Mouse (Mus musculus) cerebellum, adult 2 months (tissue): ENCODE data around the gene Ggps1. TPM values are rescaled to one million over a fixed set of nuclear protein-coding genes. Genes with fewer than 3 reads are reported as not detected.
"Not testable (repeated sequence)": the region's sequence is repeated elsewhere in the genome, so short reads cannot be mapped to it uniquely, and the experiment has no call there.

Experiments
- DNase-seq, 2 experiments: peaks; one replicate each; pipeline ENCODE4 v3.0.0; 2021
- H3K27ac ChIP-seq: fragments of 200-500 bp; 2 replicates; pipeline ENCODE4 v1.5.1; 2012; ENCODE audit warnings: low read length, control low read depth, inconsistent platforms; ENCODE audit not compliant: insufficient read depth
- H3K27me3 ChIP-seq: fragments of 200-500 bp; 2 replicates; pipeline ENCODE4 v1.6.1; 2012; ENCODE audit warnings: inconsistent platforms, mild to moderate bottlenecking, low read length, moderate library complexity; ENCODE audit not compliant: control insufficient read depth, insufficient read depth
- H3K4me1 ChIP-seq: fragments of 200-500 bp; 2 replicates; pipeline ENCODE4 v1.6.1; 2011; ENCODE audit warnings: low read length; ENCODE audit not compliant: control insufficient read depth, insufficient read depth
- H3K4me3 ChIP-seq: fragments of 200-500 bp; replicated peaks from 2 replicates; pipeline ENCODE3; 2011; ENCODE audit warnings: mild to moderate bottlenecking, low read depth, low read length, control low read depth; ENCODE audit not compliant: insufficient read depth
- CTCF ChIP-seq: fragments of 200-500 bp; IDR thresholded peaks from 2 replicates; pipeline ENCODE4 v1.5.1; 2011; ENCODE audit warnings: low read depth, mild to moderate bottlenecking, control low read depth, low read length, moderate library complexity, borderline replicate concordance; ENCODE audit not compliant: insufficient read depth
- POLR2A ChIP-seq: fragments of 200-500 bp; IDR thresholded peaks from 2 replicates; pipeline ENCODE4 v1.6.1; 2011; ENCODE audit warnings: low read length, control low read depth, borderline replicate concordance; ENCODE audit not compliant: insufficient read depth
- WGBS: fragments of 180-500 bp; shearing (Covaris S2); methylation state at CpG from one replicate; pipeline ENCODE4 v1.1.7; 2018; 5-methylcytosine and 5-hydroxymethylcytosine counted together
- polyA plus RNA-seq: library from polyadenylated mRNA; depleted of rRNA; stranded (reverse); fragments of >200 nt; gene quantifications from 2 replicates; pipeline ENCODE4 v1.2.3, GENCODE M21; 2012

The Ggps1 gene
- polyA plus RNA-seq, 1 experiment, result 57.1 TPM

DNA sequence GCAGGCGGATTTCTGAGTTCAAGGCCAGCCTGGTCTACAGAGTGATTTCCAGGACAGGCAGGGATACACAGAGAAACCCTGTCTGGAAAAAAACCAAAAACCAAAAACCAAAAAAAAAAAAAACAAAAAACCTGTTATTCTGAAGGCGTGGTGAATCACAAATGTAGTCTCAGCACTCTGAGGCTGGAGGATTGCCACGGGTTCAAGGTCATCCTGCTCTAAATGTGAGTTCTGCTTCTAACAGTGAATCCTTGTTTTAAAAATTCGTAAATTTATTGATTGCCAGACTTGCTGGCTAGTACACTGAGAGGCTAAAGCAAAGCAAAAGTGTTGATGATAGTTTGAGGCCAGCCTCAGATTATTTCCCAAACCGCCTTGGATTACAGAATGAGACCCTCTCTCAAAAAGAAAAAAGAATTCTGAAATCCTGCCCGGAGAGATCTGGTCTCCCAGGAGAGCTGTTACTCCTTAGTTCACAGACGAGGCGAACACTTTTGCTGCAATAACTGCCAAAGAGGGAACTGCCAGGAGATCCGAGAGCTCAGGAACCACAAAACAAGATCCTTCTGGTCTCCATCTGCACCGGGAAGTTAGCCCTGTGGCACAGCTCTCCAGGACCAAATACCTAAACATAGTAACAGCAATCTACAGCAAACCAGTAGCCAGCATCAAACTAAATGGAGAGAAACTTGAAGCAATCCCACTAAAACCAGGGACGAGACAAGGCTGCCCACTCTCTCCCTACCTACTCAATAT lies 27.2 kb downstream of the Ggps1 start:
- Histone ChIP-seq H3K4me3 (no peak overlapping the region), H3K4me1 (no peaks in the 10 kb centered on the region), H3K27me3 (no peaks in the 10 kb centered on the region), H3K27ac (no peak overlapping the region)
- DNase-seq, result no peak
- WGBS, result 51% methylated on average over 11 of the region's 11 CpGs
- TF ChIP-seq CTCF (no peak), POLR2A (no peak)

DNA sequence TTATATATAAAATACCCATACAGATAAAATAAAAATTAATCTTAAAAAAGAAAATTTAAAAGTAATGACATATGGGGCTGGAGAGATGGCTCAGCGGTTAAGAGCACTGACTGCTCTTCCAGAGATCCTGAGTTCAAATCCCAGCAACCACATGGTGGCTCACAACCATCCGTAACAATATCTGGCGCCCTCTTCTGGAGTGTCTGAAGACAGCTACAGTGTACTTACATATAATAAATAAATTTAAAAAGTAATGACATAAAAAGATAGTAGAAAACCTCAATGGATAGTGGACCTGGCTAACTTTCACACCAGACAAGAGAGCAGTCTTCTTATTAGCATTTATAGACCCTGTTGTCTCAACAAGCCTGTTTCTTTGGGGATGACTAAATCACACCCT lies 27.9 kb downstream of the Ggps1 start:
- not testable (repeated sequence) for DNase-seq, H3K27ac ChIP-seq, H3K4me3 ChIP-seq, H3K27me3 ChIP-seq, H3K4me1 ChIP-seq
- WGBS, result 95% methylated on average over 3 of the region's 3 CpGs

DNA sequence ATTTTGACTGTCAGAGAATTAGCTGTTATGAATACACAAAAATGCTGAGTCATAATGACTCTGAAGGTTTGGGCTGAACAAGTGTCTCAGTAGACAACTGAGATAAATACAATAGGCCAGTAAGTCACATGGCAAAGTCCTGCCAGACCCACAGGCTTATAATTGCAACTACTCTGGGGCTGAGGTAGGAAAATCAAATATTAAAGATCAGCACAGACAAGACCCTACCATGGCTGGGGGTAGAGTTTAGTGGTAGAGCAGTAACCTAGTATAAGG lies 29.3 kb downstream of the Ggps1 start:
- TF ChIP-seq POLR2A, result no peak
- no peak overlapping the region for H3K27ac ChIP-seq
- no peak for DNase-seq
- H3K4me1 ChIP-seq, result no peaks in the 10 kb centered on the region
- H3K4me3 ChIP-seq, result no peak overlapping the region
- H3K27me3 ChIP-seq, result no peaks in the 10 kb centered on the region

DNA sequence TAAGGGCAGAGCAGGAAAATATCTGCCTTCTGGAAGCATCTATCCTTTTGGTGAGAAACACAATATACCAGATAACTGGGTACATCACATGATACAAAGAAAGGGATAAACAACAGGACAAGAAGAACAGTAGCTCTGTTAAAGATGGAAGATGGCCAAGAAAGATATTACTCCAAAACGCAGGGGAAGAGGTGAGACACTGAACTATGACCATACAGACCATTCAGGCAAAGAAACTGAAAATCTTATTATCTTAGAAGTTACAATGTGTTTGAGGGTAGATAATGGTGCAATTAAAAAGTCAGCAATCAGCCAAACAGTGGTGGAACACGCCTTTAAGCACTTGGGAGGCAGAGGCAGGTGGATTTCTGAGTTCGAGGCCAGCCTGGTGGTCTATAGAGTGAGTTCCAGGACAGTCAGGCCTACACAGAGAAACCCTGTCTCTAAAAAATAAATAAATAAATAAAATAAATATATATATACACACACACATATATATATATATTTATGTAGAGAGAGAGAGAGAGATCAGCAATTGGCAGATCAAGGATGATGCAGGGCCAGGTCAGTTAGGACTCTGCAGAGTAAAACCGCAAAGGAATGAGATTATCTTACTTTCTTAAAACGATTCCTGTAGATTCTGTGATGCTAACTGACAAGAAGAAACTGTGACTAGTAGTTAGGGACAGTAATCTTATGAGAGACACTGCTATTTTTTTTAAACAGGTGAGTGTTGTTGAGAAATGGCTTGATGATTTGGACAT lies 29.8 kb downstream of the Ggps1 start:
- H3K27me3 ChIP-seq, result no peaks in the 10 kb centered on the region
- DNase-seq, result no peak
- H3K27ac ChIP-seq, result no peak overlapping the region
- H3K4me3 ChIP-seq, result no peak overlapping the region
- 89% methylated on average over 5 of the region's 5 CpGs for WGBS
- no peak for TF ChIP-seq POLR2A
- TF ChIP-seq CTCF, result no peak
- H3K4me1 ChIP-seq, result no peaks in the 10 kb centered on the region

DNA sequence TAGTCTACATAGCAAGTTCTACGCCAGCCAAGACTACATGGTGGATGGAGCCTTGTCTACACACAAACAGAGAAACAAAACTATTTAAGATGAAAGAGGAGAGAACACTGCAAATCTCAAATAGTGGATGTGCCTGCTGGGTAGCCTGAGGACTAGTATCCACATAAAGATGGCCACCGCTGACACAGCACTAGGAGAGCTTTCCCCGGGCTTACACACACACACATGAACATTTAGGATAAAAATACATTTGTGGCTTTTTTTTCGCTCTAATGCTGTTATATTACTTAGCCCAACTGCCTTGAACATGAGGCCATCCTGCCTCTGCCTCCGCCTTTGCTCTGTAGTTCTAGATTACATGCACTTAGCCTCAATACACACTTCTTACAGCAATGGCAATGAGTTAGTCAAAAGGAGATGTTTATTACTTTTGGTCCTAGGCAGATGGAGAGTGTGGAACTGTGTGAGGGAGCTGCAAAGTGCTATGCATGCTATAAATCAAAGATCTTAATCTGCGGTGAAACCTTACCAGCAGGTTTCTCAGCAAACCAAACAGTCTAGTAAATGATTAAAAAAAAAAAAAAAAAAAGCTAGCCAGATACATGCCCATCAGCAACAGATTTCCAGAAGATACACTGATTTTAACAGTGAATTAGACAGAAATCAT lies 37.0 kb downstream of the Ggps1 start:
- DNase-seq, result no peak
- WGBS, result 98% methylated on average over 6 of the region's 6 CpGs
- no peaks in the 10 kb centered on the region for H3K27me3 ChIP-seq
- no peak overlapping the region for H3K27ac ChIP-seq
- H3K4me3 ChIP-seq, result no peak overlapping the region
- TF ChIP-seq POLR2A (no peak), CTCF (no peak)
- no peaks in the 10 kb centered on the region for H3K4me1 ChIP-seq

DNA sequence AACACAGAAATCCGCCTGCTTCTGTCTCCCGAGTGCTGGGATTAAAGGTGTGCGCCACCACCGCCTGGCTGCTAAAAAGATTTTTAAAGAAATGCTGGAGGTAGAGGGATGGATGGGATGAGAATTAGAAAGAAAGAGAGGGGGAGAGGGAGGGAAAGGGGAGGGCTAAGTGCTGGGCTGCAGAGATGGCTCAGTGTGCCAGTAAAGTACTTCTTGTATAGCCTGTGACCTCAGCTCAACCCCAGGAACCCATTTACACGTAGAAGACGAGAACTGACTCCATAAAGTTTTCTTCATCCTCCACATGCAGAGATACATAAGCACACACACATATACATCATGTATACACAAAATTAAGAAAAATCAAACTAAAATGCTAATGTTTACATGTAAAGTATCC lies 37.7 kb downstream of the Ggps1 start:
- TF ChIP-seq POLR2A, result no peak
- TF ChIP-seq CTCF, result no peak
- Histone ChIP-seq H3K27me3 (no peaks in the 10 kb centered on the region), H3K4me1 (no peaks in the 10 kb centered on the region), H3K27ac (no peak overlapping the region), H3K4me3 (no peak overlapping the region)
- no peak for DNase-seq
- 88% methylated on average over 6 of the region's 6 CpGs for WGBS

DNA sequence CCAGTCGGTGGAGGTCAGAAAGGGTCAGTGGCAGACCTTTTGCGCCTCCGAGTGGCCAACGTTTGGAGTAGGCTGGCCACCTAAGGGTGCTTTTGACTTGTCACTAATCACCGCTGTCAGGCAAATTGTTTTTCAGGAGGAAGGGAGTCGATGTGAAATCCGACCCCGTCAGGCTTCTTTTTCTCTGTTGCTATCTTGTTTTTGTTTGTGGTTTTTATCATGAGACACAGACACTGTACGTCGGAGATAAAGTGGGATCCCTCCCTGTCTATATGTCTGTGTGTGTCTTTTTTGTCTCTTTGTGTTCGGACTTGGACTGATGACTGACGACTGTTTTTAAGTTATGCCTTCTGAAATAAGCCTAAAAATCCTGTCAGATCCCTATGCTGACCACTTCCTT lies 41.9 kb downstream of the Ggps1 start:
- not testable (repeated sequence) for H3K27me3 ChIP-seq, H3K4me1 ChIP-seq, DNase-seq, H3K27ac ChIP-seq, H3K4me3 ChIP-seq
- 90% methylated on average over 10 of the region's 12 CpGs for WGBS

DNA sequence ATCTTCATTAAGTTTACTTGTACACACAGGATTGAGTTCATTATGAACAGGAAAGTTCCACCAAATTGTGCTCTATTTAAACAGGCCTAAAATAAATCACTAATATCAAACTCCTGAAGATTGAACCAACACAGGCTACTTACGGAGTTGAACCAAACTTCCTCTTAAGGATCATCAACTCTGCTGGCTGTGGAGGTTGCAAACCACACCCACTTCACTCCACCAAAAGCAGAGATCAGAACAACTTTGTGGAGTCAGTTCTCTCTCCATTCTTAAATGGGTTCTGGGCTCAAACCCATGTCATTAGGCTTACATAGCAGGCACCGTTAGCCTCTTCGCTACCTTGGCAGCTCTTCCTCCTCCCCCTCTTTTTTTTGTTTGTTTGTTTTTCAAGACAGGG lies 44.4 kb downstream of the Ggps1 start:
- H3K27ac ChIP-seq, result no peak overlapping the region
- H3K4me1 ChIP-seq, result peaks cover 14% of the 10 kb centered on the region
- no peak for DNase-seq
- 95% methylated on average over 3 of the region's 3 CpGs for WGBS
- TF ChIP-seq POLR2A (no peak), CTCF (no peak)
- no peak overlapping the region for H3K4me3 ChIP-seq
- H3K27me3 ChIP-seq, result no peaks in the 10 kb centered on the region
